Mouse (Mus musculus): Measurements from ENCODE around the gene Il18r1.

DNA sequence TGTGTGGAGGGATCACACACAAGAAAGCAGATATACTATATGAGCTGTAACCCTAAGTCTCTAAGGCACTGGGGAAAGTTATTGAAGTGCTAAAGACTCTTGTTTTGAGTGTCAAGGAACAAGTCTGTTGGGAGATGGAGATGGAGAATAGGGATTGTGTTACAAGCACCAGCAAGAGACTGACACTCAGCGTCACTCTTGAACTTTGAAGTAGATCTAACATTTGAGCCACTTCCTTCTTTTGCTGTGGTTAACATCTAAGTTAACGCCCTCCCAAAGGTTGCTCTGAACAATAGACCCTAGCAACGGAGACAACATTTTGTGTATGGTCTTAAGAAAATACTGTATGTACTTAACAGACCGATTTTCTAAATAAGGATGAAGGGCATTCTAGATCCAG is 8.3 kb downstream of the Il18r1 start:
- TF ChIP-seq USF1 (IDR thresholded peaks at IDR 0.05; ENCODE audit: low read depth) (no peak), MYOG (IDR thresholded peaks at IDR 0.05; ENCODE audit: control insufficient read depth in 1 of 3, insufficient read depth in 1 of 3, insufficient read length in 2 of 3, low read depth in 2 of 3) (no peak)

All from myocyte (in vitro differentiated cells).